Mouse (Mus musculus): ENCODE data around the gene Trak1.

DNA sequence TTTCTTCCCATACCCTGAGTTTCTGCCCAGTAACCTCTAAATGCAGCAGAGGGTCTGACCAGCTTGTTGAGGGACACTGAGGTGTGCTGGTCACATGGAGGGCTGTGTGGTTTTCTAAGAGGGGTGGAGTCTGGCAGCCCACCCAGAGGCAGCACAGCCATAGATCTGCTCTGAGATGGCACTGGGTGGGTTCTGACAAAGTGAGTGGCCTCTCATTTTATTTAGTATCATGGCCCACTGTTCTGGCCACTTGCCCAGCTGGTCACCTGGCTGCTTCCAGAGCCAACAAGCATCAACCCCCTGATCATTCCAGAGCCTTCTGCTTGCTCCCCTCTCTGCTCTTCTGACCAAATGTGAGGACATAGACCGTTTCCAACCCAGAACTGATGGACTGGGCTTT, 144.8 kb downstream of the Trak1 start:
- TF ChIP-seq ZC3H11A (IDR thresholded peaks at IDR 0.05; ENCODE audit: borderline replicate concordance, low read depth, low read length) (no peak), MAFK (IDR thresholded peaks at IDR 0.05; ENCODE audit: insufficient read depth, low read depth, low read length) (no peak), HCFC1 (IDR thresholded peaks at IDR 0.05; ENCODE audit: borderline replicate concordance, insufficient read depth, low read length) (no peak), CHD2 (IDR thresholded peaks at IDR 0.05; ENCODE audit: low read depth, low read length) (no peak)

Measured in ES-E14 (cell line).